Mouse (Mus musculus) megakaryocyte-erythroid progenitor cell, adult 5 weeks (primary cell): Measurements from ENCODE around the gene Scgb1a1. TPM values are rescaled to one million over a fixed set of nuclear protein-coding genes. Genes with fewer than 3 reads are reported as not detected.

Source experiments
- polyA plus RNA-seq: library from polyadenylated mRNA; stranded (reverse); fragments of >175 nt; gene quantifications from 2 replicates; pipeline ENCODE4 v1.2.3, GENCODE M21; 2012

The Scgb1a1 gene
- not detected in 2 replicates for polyA plus RNA-seq

GRCm38 (mm10) chr19:9087821-9088220 lies at the start of gene Scgb1a1:
Gene Scgb1a1 (minus strand): TSS chr19:9087958.

GRCm38 (mm10) chr19:9135512-9136331 lies 48.0 kb upstream of the Scgb1a1 start, which contains the start of gene Asrgl1:
Gene Asrgl1 (minus strand): TSS chr19:9135636.

Other genes starting within 250 kb of the Scgb1a1 start
- not detected in 2 replicates for gene Gng3, start 248.8 kb downstream of the Scgb1a1 start, polyA plus RNA-seq
- 0.07 and 0.34 TPM in 2 replicates for gene Lrrn4cl, start 237.2 kb downstream of the Scgb1a1 start, polyA plus RNA-seq
- 176 and 267 TPM in 2 replicates for gene Ubxn1, start 216.5 kb downstream of the Scgb1a1 start, polyA plus RNA-seq
- 60.4 and 63.7 TPM in 2 replicates for gene Uqcc3, start 207.0 kb downstream of the Scgb1a1 start, polyA plus RNA-seq
- gene Lbhd1, start 204.2 kb downstream of the Scgb1a1 start, polyA plus RNA-seq: 0.47 and 0.98 TPM in 2 replicates
- not detected in 2 replicates for gene Gm49403, start 204.0 kb downstream of the Scgb1a1 start, polyA plus RNA-seq
- 68.5 and 78.3 TPM in 2 replicates for gene 1810009A15Rik, start 199.1 kb downstream of the Scgb1a1 start, polyA plus RNA-seq
- 10.1 and 13.2 TPM in 2 replicates for gene Gm49416, start 199.0 kb downstream of the Scgb1a1 start, polyA plus RNA-seq
- 32.4 and 39.0 TPM in 2 replicates for gene Ints5, start 195.0 kb downstream of the Scgb1a1 start, polyA plus RNA-seq
- 52.6 and 60.1 TPM in 2 replicates for gene Ganab, start 189.9 kb downstream of the Scgb1a1 start, polyA plus RNA-seq
- gene B3gat3, start 167.6 kb downstream of the Scgb1a1 start, polyA plus RNA-seq: 129 and 153 TPM in 2 replicates
- gene Rom1, start 158.6 kb downstream of the Scgb1a1 start, polyA plus RNA-seq: 8.8 and 9.0 TPM in 2 replicates
- gene Eml3, start 158.4 kb downstream of the Scgb1a1 start, polyA plus RNA-seq: 76.3 and 82.6 TPM in 2 replicates
- gene Mta2, start 146.1 kb downstream of the Scgb1a1 start, polyA plus RNA-seq: 58.4 and 74.1 TPM in 2 replicates
- gene Tut1, start 134.1 kb downstream of the Scgb1a1 start, polyA plus RNA-seq: 28.2 and 29.0 TPM in 2 replicates
- gene Eef1g, start 120.9 kb downstream of the Scgb1a1 start, polyA plus RNA-seq: 124 and 163 TPM in 2 replicates
- 19.1 and 29.1 TPM in 2 replicates for gene Ahnak, start 98.7 kb downstream of the Scgb1a1 start, polyA plus RNA-seq
- gene Asrgl1, start 47.7 kb upstream of the Scgb1a1 start, polyA plus RNA-seq: 84.3 and 107 TPM in 2 replicates